Mouse (Mus musculus) heart, adult 8-10 months (tissue): Measurements from ENCODE around the gene Nf1. TPM values are rescaled to one million over a fixed set of nuclear protein-coding genes. Genes with fewer than 3 reads are reported as not detected.

ENCODE experiments used
- total RNA-seq, 4 experiments: library from RNA; stranded (reverse); gene quantifications; 2 replicates each; pipeline ENCODE4 v1.2.4; 2022

The Nf1 gene
- total RNA-seq, 4 experiments from 2014 or later, result 25.2 to 31.6 (median 29.9) TPM

Other genes with a start within 250 kb of the Nf1 start
- gene Ksr1, start 193.3 kb upstream of the Nf1 start, total RNA-seq, result 1 to 10 TPM; 5.9 to 8.2 (median 6.5) TPM
- gene Wsb1, start 85.0 kb upstream of the Nf1 start, total RNA-seq, result 10 to 100 TPM in 3 of 4 experiments, 1 to 10 TPM in 1; 9.5 to 13.5 (median 12.3) TPM
- not detected for gene Gm9964, start 42.8 kb upstream of the Nf1 start, total RNA-seq
- gene Omg, start 164.4 kb downstream of the Nf1 start, total RNA-seq, result not detected
- gene Evi2b, start 184.1 kb downstream of the Nf1 start, total RNA-seq, result 1 to 10 TPM in 1 of 4 experiments, under 1 TPM in 3; 0.44 to 1.4 (median 0.74) TPM
- gene Evi2, start 190.9 kb downstream of the Nf1 start, total RNA-seq, result under 1 TPM in 2 of 4 experiments, not detected in 2; 0.11 to 0.12 TPM
- gene Evi2a, start 190.9 kb downstream of the Nf1 start, total RNA-seq, result 1 to 10 TPM; 1.4 to 3.3 (median 1.6) TPM